Mouse (Mus musculus): Measurements from ENCODE around the gene Clic4. TPM values are rescaled to one million over a fixed set of nuclear protein-coding genes. Genes with fewer than 3 reads are reported as not detected.
"Not testable (repeated sequence)": the region's sequence is repeated elsewhere in the genome, so short reads cannot be mapped to it uniquely, and the experiment has no call there.

The Clic4 gene
- polyA plus RNA-seq, 1 experiment from 2014 or later, result 185 TPM

DNA sequence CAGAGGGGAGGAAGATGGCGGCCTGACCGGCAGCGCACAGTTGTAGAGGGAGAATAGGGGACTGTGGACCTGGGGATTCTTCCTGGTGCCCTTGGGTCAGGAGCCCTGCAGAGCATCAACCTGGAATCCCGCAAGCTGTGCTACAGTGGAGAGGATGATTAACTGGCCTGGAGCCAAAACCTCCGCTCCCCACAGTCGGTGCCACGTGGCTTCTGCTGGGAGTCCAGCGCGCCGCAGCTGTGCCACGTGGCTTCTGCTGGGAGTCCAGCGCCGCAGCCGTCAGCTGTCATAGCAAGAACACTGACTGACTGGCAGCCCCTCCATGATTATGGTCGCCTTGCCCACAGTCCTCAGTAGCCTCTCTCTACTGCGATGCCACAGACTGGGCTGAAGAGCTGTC is 70.8 kb downstream of the Clic4 start:
- H3K27ac ChIP-seq, result no peak overlapping the region
- peaks cover 22% of the 10 kb centered on the region for H3K4me1 ChIP-seq
- 71% methylated on average over 16 of the region's 16 CpGs for WGBS
- no peaks in the 10 kb centered on the region for H3K9me3 ChIP-seq
- H3K4me2 ChIP-seq, result no peak overlapping the region
- no peak overlapping the region for H3K4me3 ChIP-seq
- peaks cover 29% of the 10 kb centered on the region for H3K27me3 ChIP-seq
- no peaks in the 10 kb centered on the region for H3K36me3 ChIP-seq
- H3K9ac ChIP-seq, result no peak overlapping the region
- ATAC-seq (ENCODE audit: borderline replicate concordance, extremely low read depth, low FRiP score, low TSS enrichment), result no peak

DNA sequence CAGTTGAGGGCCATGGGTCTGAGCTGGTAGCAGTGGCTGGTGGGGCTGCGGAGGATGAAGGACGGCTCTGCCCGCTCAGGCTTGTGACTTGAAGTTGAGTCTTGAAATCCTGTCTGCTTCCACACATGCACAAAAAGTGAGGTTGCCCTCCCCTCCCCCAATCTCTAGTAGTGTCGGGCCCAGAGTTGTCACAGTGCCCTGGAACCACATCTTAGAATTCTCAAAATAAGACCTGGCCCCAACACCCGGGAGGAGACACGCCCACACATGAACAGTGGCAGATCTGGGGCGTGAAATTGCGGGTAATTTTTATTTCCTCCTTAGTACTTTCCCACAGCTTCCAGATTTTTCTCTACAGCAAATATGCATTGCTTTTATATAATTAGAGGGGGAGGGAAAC is 74.8 kb downstream of the Clic4 start:
- 76% methylated on average over 8 of the region's 8 CpGs for WGBS
- no peak overlapping the region for H3K4me3 ChIP-seq
- no peaks in the 10 kb centered on the region for H3K9me3 ChIP-seq
- H3K4me2 ChIP-seq, result no peak overlapping the region
- ATAC-seq (ENCODE audit: borderline replicate concordance, extremely low read depth, low FRiP score, low TSS enrichment), result no peak
- H3K9ac ChIP-seq, result no peak overlapping the region
- no peak overlapping the region for H3K27ac ChIP-seq
- H3K4me1 ChIP-seq, result no peaks in the 10 kb centered on the region
- H3K27me3 ChIP-seq, result peaks cover 3% of the 10 kb centered on the region; the same call in 1 of the 2 replicates
- H3K36me3 ChIP-seq, result no peaks in the 10 kb centered on the region

DNA sequence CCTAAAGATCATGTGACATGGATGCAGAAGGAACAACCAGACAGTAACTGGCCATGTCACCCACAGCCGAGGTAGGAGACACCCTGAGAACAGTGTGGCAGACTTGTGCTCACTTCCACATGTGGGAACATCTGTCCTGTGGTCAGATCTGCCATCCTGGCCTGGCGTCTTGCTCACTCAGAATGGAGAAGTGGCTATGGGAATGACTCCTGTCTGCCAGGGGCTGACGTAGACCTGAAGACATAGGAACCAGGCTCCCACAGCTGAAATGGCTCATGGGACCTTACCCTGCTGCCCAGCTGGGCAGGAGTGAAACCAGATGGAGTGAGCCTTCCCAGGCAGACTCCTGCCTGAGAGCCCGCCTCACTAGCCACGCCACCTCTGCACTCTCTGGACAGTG is 79.8 kb downstream of the Clic4 start:
- H3K27ac ChIP-seq, result no peak overlapping the region
- WGBS, result 64% methylated on average over 5 of the region's 5 CpGs
- H3K4me1 ChIP-seq, result no peaks in the 10 kb centered on the region
- no peaks in the 10 kb centered on the region for H3K9me3 ChIP-seq
- no peaks in the 10 kb centered on the region for H3K27me3 ChIP-seq
- H3K4me2 ChIP-seq, result no peak overlapping the region
- H3K9ac ChIP-seq, result no peak overlapping the region
- H3K36me3 ChIP-seq, result no peaks in the 10 kb centered on the region
- H3K4me3 ChIP-seq, result no peak overlapping the region
- no peak; the same call in 1 of the 2 replicates for ATAC-seq (ENCODE audit: borderline replicate concordance, extremely low read depth, low FRiP score, low TSS enrichment)

DNA sequence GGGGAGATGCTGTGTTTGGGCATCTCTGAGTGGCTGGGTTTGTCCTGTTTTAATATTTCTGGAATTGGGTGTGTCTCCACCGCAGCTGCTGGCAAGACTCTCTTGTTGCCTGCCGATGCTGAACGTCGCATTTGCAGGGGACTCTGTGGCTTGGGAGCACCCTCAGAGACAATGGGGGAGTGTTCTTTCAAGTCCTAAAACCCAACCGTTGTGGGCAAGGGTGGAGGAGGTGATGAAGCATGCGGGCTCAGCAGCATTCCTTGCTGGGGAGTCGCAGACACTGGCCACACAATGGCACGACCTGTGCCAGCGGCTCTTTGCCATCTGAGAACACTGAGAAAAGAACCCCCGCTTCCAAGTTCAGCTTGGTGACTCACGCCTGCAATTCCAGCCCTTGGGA is 81.0 kb downstream of the Clic4 start:
- WGBS, result 69% methylated on average over 11 of the region's 11 CpGs
- no peaks in the 10 kb centered on the region for H3K36me3 ChIP-seq

DNA sequence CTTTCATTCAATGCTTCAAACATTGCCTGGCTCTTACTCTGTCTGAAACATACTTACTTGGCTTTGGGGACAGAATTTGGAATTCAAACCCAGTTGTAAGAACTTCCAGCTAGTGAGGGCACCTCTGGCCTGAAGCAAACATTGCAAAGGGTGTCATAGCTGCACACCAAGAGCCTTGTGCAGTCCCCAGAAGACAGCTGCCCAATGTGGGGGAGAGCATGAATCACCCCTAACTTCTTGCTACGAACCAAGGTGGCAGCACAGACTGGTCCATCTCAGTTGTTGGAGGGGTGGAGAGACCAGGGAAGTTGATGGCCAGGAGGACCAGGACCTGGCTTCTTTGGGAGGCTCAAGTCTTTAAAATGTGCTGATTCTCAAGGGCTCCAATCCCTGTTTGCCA is 81.4 kb downstream of the Clic4 start:
- Histone ChIP-seq H3K27ac (no peak overlapping the region), H3K4me2 (no peak overlapping the region), H3K4me3 (no peak overlapping the region), H3K4me1 (no peaks in the 10 kb centered on the region), H3K9ac (no peak overlapping the region), H3K27me3 (no peaks in the 10 kb centered on the region), H3K9me3 (no peaks in the 10 kb centered on the region), H3K36me3 (no peaks in the 10 kb centered on the region)
- ATAC-seq (ENCODE audit: borderline replicate concordance, extremely low read depth, low FRiP score, low TSS enrichment), result no peak
- 60% methylated on average over 1 of the region's 1 CpGs for WGBS

More for the DNA sequence above, 81.0 kb downstream of the Clic4 start:
- no peak for ATAC-seq (ENCODE audit: borderline replicate concordance, extremely low read depth, low FRiP score, low TSS enrichment)
- Histone ChIP-seq H3K27me3 (no peaks in the 10 kb centered on the region), H3K27ac (no peak overlapping the region), H3K4me2 (no peak overlapping the region), H3K4me3 (no peak overlapping the region), H3K9ac (no peak overlapping the region), H3K9me3 (no peaks in the 10 kb centered on the region), H3K4me1 (no peaks in the 10 kb centered on the region)

DNA sequence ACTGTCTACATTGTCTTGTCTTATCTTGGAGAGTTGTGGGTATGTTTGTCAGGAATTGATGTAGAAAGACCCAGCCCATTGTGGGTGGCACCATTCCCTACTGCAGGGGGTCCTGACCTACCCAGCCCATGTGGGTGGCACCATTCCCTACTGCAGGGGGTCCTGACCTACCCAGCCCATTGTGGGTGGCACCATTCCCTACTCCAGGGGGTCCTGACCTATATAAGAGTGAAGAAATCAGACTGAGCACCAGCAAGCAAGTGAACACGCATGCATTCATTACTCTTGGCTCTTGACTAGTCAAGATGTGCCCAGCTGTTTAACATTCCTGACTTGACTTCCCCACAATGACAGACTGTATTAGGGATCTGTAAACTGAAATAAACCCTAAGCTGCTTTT is 82.2 kb downstream of the Clic4 start:
- Histone ChIP-seq H3K4me2 (no peak overlapping the region), H3K4me1 (no peaks in the 10 kb centered on the region), H3K4me3 (no peak overlapping the region), H3K9me3 (no peaks in the 10 kb centered on the region), H3K36me3 (no peaks in the 10 kb centered on the region), H3K27me3 (no peaks in the 10 kb centered on the region), H3K27ac (no peak overlapping the region), H3K9ac (no peak overlapping the region)
- no peak for ATAC-seq (ENCODE audit: borderline replicate concordance, extremely low read depth, low FRiP score, low TSS enrichment)
- 86% methylated on average over 1 of the region's 1 CpGs for WGBS

DNA sequence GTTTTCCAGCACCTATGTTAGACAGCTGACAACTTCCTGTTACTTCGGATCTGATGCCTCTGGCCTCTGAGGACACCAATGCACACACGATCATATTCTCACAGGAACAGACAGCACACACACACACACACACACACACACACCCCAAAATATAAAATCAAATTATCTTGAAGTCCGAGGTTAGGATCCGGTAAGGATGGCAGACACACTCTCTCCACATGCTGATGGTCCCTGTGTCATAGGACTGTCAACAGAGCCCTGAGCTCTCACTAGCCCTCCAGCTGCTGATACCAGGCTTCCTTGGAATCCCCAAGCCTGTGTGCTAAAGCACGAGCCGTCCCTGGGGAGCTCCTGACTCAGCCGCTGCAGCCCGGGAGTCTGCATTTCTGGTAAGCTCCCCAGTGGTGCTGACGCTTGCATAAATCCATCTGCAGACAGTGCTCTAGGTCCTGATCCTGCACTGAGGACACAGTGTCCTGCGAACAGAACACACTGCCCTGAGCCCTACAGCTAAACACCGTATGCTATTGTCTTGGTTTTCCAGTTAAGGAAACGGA is 83.1 kb downstream of the Clic4 start:
- 0 out of 2 replicates have a peak, but pooled peaks have one; percentile 23 for ATAC-seq (ENCODE audit: borderline replicate concordance, extremely low read depth, low FRiP score, low TSS enrichment)
- 70% methylated on average over 12 of the region's 12 CpGs for WGBS
- H3K9ac ChIP-seq, result no peak overlapping the region
- no peaks in the 10 kb centered on the region for H3K27me3 ChIP-seq
- no peak overlapping the region for H3K27ac ChIP-seq
- no peak overlapping the region for H3K4me3 ChIP-seq
- no peaks in the 10 kb centered on the region for H3K4me1 ChIP-seq
- no peak overlapping the region for H3K4me2 ChIP-seq
- H3K9me3 ChIP-seq, result no peaks in the 10 kb centered on the region
- H3K36me3 ChIP-seq, result no peaks in the 10 kb centered on the region

DNA sequence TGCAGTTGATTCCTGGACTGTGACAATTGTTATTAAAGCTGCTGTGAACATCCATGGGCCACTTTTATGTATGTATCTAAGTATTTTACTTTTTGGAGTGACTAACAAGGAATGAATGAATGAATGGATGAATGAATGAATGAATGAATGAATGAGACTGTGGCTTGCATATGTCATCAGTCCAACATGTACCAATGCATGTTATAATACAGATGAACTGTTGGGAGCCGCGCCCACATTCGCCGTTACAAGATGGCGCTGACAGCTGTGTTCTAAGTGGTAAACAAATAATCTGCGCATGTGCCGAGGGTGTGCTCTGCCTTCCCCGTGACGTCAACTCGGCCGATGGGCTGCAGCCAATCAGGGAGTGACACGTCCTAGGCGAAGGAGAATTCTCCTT is 88.3 kb downstream of the Clic4 start:
- H3K9me3 ChIP-seq; ATAC-seq (ENCODE audit: borderline replicate concordance, extremely low read depth, low FRiP score, low TSS enrichment); H3K27me3 ChIP-seq; H3K4me1 ChIP-seq; H3K4me2 ChIP-seq; H3K9ac ChIP-seq; H3K27ac ChIP-seq; H3K4me3 ChIP-seq; H3K36me3 ChIP-seq: not testable (repeated sequence)
- 95% methylated on average over 7 of the region's 13 CpGs for WGBS

DNA sequence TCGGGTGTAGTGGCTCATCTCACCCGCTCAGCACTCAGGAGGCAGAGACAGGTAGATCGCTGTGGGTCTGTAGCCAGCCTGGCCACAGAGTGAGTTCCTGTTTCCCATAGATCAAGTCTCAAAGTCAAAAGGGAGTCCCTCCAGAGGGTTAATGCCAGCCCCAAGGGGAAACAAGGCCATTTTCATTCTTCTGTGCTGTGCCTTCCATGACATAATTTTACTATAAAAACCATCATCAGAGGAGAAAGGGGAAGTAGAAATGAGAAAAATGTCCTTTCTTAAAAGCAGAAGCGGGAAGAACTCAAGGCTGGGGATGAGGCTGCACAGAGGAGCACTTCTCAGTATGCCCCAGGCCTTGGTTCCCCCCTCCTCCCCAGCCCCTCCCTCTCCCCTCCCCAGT is 90.8 kb downstream of the Clic4 start:
- no peaks in the 10 kb centered on the region for H3K4me1 ChIP-seq
- no peak for ATAC-seq (ENCODE audit: borderline replicate concordance, extremely low read depth, low FRiP score, low TSS enrichment)
- H3K9ac ChIP-seq, result no peak overlapping the region
- H3K4me3 ChIP-seq, result no peak overlapping the region
- H3K4me2 ChIP-seq, result no peak overlapping the region
- no peak overlapping the region for H3K27ac ChIP-seq
- H3K36me3 ChIP-seq, result no peaks in the 10 kb centered on the region
- peaks cover 5% of the 10 kb centered on the region; the same call in 1 of the 2 replicates for H3K27me3 ChIP-seq
- H3K9me3 ChIP-seq, result no peaks in the 10 kb centered on the region
- WGBS, result 84% methylated on average over 4 of the region's 4 CpGs

DNA sequence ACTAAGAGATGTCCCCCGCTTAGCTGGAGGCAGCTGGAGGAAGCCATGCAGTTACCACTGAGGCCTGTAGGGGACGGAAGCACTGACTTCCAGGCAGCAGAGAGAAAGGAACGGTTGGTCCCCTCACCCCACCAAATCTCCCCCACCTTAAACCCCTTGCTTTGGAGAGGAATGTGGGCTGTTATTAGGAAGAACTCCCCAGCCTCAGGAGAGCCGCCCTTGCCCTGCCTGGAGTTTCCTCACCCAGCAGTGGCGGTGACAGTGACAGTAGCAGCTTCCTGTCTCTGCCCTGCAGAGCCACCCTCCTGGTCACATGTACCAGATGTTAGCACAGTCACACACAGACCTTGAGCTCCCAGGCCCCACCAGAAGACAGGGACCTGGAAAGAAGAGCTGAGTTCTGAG is 93.5 kb downstream of the Clic4 start:
- ATAC-seq (ENCODE audit: borderline replicate concordance, extremely low read depth, low FRiP score, low TSS enrichment), result no peak
- Histone ChIP-seq H3K27ac (no peak overlapping the region), H3K9ac (no peak overlapping the region), H3K4me1 (peaks cover 12% of the 10 kb centered on the region), H3K4me3 (no peak overlapping the region), H3K9me3 (no peaks in the 10 kb centered on the region), H3K36me3 (no peaks in the 10 kb centered on the region), H3K27me3 (peaks cover 24% of the 10 kb centered on the region), H3K4me2 (no peak overlapping the region)
- 19% methylated on average over 5 of the region's 5 CpGs for WGBS

DNA sequence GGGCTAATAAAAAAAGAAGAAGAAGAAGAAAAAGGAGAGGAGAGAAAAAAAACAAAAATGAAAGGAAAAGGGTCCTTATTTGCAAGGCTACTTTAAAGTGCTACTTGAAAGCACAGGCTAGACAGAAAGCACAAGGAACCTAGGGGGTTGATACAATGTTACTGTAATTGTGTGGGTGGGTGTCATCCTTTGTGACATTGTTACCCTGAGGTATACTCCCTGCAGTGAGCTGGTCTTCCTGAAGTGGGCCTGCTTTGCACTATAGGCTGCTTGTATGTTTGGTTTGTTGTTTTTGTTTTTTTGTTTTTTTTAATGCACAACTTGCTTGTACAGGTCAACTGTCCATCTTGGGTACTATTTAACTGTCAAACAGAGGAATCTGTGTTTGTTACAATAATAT is 95.0 kb downstream of the Clic4 start:
- Histone ChIP-seq H3K27ac (no peak overlapping the region), H3K4me2 (no peak overlapping the region), H3K9ac (no peak overlapping the region), H3K4me3 (no peak overlapping the region), H3K4me1 (peaks cover 12% of the 10 kb centered on the region), H3K36me3 (no peaks in the 10 kb centered on the region), H3K9me3 (no peaks in the 10 kb centered on the region), H3K27me3 (peaks cover 29% of the 10 kb centered on the region)
- no peak for ATAC-seq (ENCODE audit: borderline replicate concordance, extremely low read depth, low FRiP score, low TSS enrichment)

DNA sequence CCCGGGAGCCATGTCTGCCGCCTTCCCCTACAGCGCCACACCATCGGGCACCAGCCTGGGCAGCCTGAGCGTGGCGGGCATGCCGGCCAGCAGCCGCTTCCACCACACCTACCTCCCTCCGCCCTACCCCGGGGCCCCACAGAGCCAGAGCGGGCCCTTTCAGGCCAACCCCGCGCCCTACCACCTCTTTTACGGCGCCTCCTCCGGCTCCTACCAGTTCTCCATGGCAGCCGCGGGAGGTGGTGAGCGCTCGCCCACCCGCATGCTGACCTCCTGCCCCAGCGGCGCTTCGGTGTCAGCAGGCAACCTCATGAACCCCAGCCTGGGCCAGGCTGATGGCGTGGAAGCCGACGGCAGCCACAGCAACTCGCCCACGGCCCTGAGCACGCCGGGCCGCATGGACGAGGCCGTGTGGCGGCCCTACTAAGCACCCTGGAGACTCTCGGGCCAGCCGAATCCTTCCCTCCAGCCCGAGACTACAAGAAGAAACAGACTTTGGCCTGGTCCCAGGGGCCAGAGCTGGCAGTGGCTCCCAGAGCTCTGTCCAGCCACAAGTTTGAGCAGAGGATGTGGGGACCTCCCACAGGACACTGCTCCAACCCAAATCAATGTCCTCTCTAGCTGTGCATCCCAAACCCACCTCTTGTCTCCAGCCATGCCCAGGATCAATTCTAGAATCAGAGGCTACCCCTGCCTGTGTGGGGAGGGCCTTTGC is 97.1 kb downstream of the Clic4 start:
- peak; percentile 43; the same call in 1 of the 2 replicates for ATAC-seq (ENCODE audit: borderline replicate concordance, extremely low read depth, low FRiP score, low TSS enrichment)
- Histone ChIP-seq H3K36me3 (no peaks in the 10 kb centered on the region), H3K27me3 (peaks cover 37% of the 10 kb centered on the region), H3K9me3 (no peaks in the 10 kb centered on the region), H3K27ac (peak overlapping the region; percentile 13; the same call in 1 of the 2 replicates), H3K4me1 (peaks cover 12% of the 10 kb centered on the region), H3K9ac (peak overlapping the region; percentile 20; the same call in 1 of the 2 replicates), H3K4me3 (peak overlapping the region; percentile 26), H3K4me2 (peak overlapping the region; percentile 66)
- 9% methylated on average over 38 of the region's 38 CpGs for WGBS
